In genomic region chr12:90743633-90744032, GRCm38 (mm10) we compare ENCODE assay signal across 29 mouse cellular contexts. TPM values are rescaled to one million over a fixed set of nuclear protein-coding genes. Genes with fewer than 3 reads are reported as not detected.
"Had no signal": no experiment of that assay in that cellular context is flagged by ENCODE, and none has a peak within 500 bp of the region (broad histone marks: within the 10 kb centered on the region; RNA-seq: fewer than 3 reads in every experiment).

No protein-coding gene starts in this region.

- H3K4me2 ChIP-seq: kidney, embryonic 15.5 days; limb, embryonic 13.5 days; liver, embryonic 12.5 days; liver, embryonic 15.5 days; lung, embryonic 15.5 days; midbrain, embryonic 13.5 days; neural tube, embryonic 13.5 days; stomach, embryonic 15.5 days had no signal

- H3K4me1 ChIP-seq: kidney, embryonic 15.5 days; liver, embryonic 12.5 days; liver, embryonic 15.5 days; megakaryocyte, embryonic 14.5 days; neural tube, embryonic 13.5 days; stomach, embryonic 15.5 days had no signal

- H3K27me3 ChIP-seq: kidney, embryonic 15.5 days; limb, embryonic 13.5 days; liver, embryonic 12.5 days; liver, embryonic 15.5 days; lung, embryonic 15.5 days; megakaryocyte, embryonic 14.5 days; midbrain, embryonic 13.5 days; neural tube, embryonic 13.5 days; stomach, embryonic 15.5 days had no signal

- H3K27ac ChIP-seq: kidney, embryonic 15.5 days; left cerebral cortex, adult 2 months; limb, embryonic 10.5 days; limb, embryonic 13.5 days; liver, embryonic 12.5 days; liver, embryonic 15.5 days; lung, embryonic 15.5 days; midbrain, embryonic 10.5 days; midbrain, embryonic 13.5 days; neural tube, embryonic 13.5 days; stomach, embryonic 15.5 days had no signal

- H3K9ac ChIP-seq: kidney, embryonic 15.5 days; limb, embryonic 13.5 days; liver, embryonic 12.5 days; liver, embryonic 15.5 days; lung, embryonic 15.5 days; midbrain, embryonic 13.5 days; neural tube, embryonic 13.5 days; stomach, embryonic 15.5 days had no signal

- DNase-seq: kidney, adult 2 months; kidney, postnatal 10 days; kidney, postnatal 36 days; layer of hippocampus, postnatal 36 days; liver; lung, adult 18-20 months; lung, postnatal 10 days; lung, postnatal 36 days; retina, postnatal 1 day; spleen, adult 18-20 months; thymus, adult 18-20 months; thymus, postnatal 36 days had no signal

- H3K36me3 ChIP-seq: kidney, embryonic 15.5 days; limb, embryonic 10.5 days; limb, embryonic 13.5 days; liver, embryonic 12.5 days; liver, embryonic 15.5 days; lung, embryonic 15.5 days; midbrain, embryonic 10.5 days; midbrain, embryonic 13.5 days; neural tube, embryonic 13.5 days; stomach, embryonic 15.5 days had no signal

- H3K4me3 ChIP-seq: kidney, embryonic 15.5 days; left cerebral cortex, adult 2 months; limb, embryonic 10.5 days; limb, embryonic 13.5 days; liver, embryonic 12.5 days; liver, embryonic 15.5 days; lung, embryonic 15.5 days; megakaryocyte, embryonic 14.5 days; midbrain, embryonic 10.5 days; midbrain, embryonic 13.5 days; myocyte; neural tube, embryonic 13.5 days; stomach, embryonic 15.5 days had no signal

- ATAC-seq: intestine, postnatal 0 days; liver, embryonic 12.5 days; midbrain, embryonic 13.5 days; midbrain, embryonic 16.5 days had no signal

- H3K9me3 ChIP-seq: kidney, embryonic 15.5 days; limb, embryonic 10.5 days; limb, embryonic 13.5 days; liver, embryonic 12.5 days; liver, embryonic 15.5 days; lung, embryonic 15.5 days; megakaryocyte, embryonic 14.5 days; midbrain, embryonic 10.5 days; midbrain, embryonic 13.5 days; neural tube, embryonic 13.5 days; stomach, embryonic 15.5 days had no signal

RNA-seq across cellular contexts. Expression of gene Dio2, which starts 5.4 kb away (rescaled TPM):
- total RNA-seq: monocyte, adult 5-6 weeks; neutrophil, adult 5-6 weeks had no signal
- polyA plus RNA-seq: limb, embryonic 10.5 days had no signal
